Mouse (Mus musculus): ENCODE data around the gene Nrxn3. TPM values are rescaled to one million over a fixed set of nuclear protein-coding genes. Genes with fewer than 3 reads are reported as not detected.

Gene Nrxn3
- total RNA-seq, 1 experiment from 2014 or later, result 0.18 TPM

GRCm38 (mm10) chr12:89331474-89332263 lies 609.0 kb downstream of the Nrxn3 start:
- no peak for DNase-seq

GRCm38 (mm10) chr12:89333486-89333885 lies 610.8 kb downstream of the Nrxn3 start:
- DNase-seq, result no peak

- DNase-seq, result no peak
Observed at GRCm38 (mm10) chr12:89364850-89365249, 642.2 kb downstream of the Nrxn3 start.

GRCm38 (mm10) chr12:89369939-89370338 lies 647.3 kb downstream of the Nrxn3 start:
- DNase-seq, result no peak

- DNase-seq, result no peak
Observed at GRCm38 (mm10) chr12:89376600-89376999, 653.9 kb downstream of the Nrxn3 start.

- DNase-seq, result no peak
Observed at GRCm38 (mm10) chr12:89377051-89377643, 654.5 kb downstream of the Nrxn3 start.

- no peak for DNase-seq
Observed at GRCm38 (mm10) chr12:89377687-89378086, 655.0 kb downstream of the Nrxn3 start.

- no peak for DNase-seq
Observed at GRCm38 (mm10) chr12:89383254-89383653, 660.6 kb downstream of the Nrxn3 start.

GRCm38 (mm10) chr12:89395121-89395792 lies 672.6 kb downstream of the Nrxn3 start:
- DNase-seq, result no peak

- no peak for DNase-seq
Observed at GRCm38 (mm10) chr12:89436519-89436918, 713.8 kb downstream of the Nrxn3 start.

GRCm38 (mm10) chr12:89442323-89443038 lies 719.8 kb downstream of the Nrxn3 start:
- no peak for DNase-seq

GRCm38 (mm10) chr12:89450667-89451298 lies 728.1 kb downstream of the Nrxn3 start:
- no peak for DNase-seq

GRCm38 (mm10) chr12:89470226-89470625 lies 747.5 kb downstream of the Nrxn3 start:
- no peak for DNase-seq

- no peak for DNase-seq
Observed at GRCm38 (mm10) chr12:89471289-89471688, 748.6 kb downstream of the Nrxn3 start.

- DNase-seq, result no peak
Observed at GRCm38 (mm10) chr12:89471874-89472273, 749.2 kb downstream of the Nrxn3 start.

- no peak for DNase-seq
Observed at GRCm38 (mm10) chr12:89479096-89479495, 756.4 kb downstream of the Nrxn3 start.

GRCm38 (mm10) chr12:89482223-89482622 lies 759.5 kb downstream of the Nrxn3 start:
- no peak for DNase-seq

- DNase-seq, result no peak
Observed at GRCm38 (mm10) chr12:89504026-89504425, 781.4 kb downstream of the Nrxn3 start.

GRCm38 (mm10) chr12:89505121-89505764 lies 782.6 kb downstream of the Nrxn3 start:
- peak; percentile 21 for DNase-seq

GRCm38 (mm10) chr12:89508970-89509369 lies 786.3 kb downstream of the Nrxn3 start:
- no peak for DNase-seq

GRCm38 (mm10) chr12:89513759-89514158 lies 791.1 kb downstream of the Nrxn3 start:
- no peak for DNase-seq

- no peak for DNase-seq
Observed at GRCm38 (mm10) chr12:89516046-89516445, 793.4 kb downstream of the Nrxn3 start.
